Mouse (Mus musculus): Measurements from ENCODE around the gene Isl2. TPM values are rescaled to one million over a fixed set of nuclear protein-coding genes. Genes with fewer than 3 reads are reported as not detected.

The Isl2 gene
- total RNA-seq, 2 experiments from 2014 or later = not detected

DNA sequence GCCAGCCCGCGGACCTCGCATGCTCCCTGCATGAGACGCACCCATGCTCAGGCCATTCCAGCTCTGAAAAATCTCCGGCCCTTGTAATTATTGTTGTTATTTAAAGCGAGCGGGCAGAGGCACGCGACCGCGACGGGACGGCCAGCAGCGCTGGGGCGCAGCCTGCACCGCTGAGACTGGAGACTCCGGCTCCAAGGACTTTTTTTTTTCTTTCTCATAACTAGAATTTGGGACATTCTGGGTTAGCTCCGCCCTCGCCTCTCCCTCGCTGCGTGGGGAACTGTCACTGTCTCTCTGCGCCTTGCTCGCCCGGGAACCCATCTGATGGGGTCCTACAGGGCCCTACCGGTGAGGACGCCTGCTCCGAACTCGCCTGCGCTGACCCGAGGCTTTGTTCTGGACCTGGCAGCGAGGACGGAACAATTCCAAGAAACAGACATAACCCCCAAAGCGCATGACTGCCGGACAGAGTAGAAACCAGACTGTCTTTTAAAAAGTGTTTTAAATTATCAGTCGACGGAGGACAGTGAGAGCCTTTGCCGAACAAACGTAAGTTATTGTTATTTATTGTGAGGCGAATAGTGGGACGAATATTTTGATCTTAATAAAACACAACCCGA lies 7.2 kb downstream of the Isl2 start:
- DNase-seq (ENCODE audit: low spot score in 2 of 2) = peak in 1 of 2 experiments; percentile 8
- intact Hi-C loops (cut with DNase I) = no loop called here

GRCm38 (mm10) chr9:55546176-55547010 lies 7.9 kb downstream of the Isl2 start:
- no peak for DNase-seq (ENCODE audit: low spot score in 2 of 2)

DNA sequence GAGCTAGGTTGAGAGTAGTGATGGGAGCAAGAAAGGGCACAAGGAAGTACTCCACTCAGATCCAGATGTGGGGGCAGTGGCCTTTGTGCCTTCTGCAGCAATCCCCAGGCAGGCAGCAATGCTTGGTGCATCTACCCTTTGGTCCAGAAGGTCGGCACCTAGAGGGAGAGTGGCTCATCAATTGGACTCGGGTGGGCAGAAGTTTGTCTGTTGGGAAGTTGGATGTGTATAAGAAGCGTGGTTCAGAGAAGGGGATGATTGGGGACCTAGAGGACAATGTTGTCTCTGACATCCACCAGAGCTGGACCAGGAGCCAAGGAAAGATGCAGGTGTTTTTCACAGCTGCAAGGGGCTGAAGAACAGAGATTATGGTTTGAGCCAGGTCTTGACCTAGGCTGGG lies 10.4 kb downstream of the Isl2 start:
- no peak for DNase-seq (ENCODE audit: low spot score in 2 of 2)
- intact Hi-C loops (cut with DNase I) = no loop called here

More at GRCm38 (mm10) chr9:55546176-55547010, 7.9 kb downstream of the Isl2 start:
- intact Hi-C loops (cut with DNase I) = no loop called here

DNA sequence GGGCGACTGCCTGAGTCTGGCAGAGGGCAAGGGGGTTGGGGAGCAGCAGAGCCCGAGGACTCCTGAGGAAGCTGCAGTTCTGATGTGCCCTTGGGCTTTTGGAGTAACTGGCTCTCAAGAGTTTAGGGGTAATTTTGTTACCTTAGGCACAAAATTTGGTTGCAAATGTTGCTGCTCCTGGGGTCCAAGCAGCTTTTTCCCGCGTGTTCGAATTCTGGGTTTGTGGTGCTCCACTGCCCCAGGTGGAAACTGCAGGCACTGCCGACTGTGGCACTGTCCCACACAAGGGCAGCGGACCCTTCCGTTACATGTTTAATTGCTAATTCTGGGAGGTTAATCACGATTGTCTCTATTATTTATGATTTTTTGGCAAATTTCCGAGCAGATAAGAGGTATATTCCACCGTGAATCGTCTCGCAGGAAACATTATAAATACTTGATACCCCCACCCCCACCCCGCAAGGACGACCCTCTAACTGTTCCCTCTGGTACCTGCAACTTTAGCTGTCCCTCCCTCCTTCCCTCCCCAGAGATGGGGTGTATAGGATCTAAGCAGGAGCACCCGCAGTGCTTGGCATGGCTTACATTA lies 10.9 kb downstream of the Isl2 start:
- intact Hi-C loops (cut with DNase I) = no loop called here
- DNase-seq (ENCODE audit: low spot score in 2 of 2) = no peak

DNA sequence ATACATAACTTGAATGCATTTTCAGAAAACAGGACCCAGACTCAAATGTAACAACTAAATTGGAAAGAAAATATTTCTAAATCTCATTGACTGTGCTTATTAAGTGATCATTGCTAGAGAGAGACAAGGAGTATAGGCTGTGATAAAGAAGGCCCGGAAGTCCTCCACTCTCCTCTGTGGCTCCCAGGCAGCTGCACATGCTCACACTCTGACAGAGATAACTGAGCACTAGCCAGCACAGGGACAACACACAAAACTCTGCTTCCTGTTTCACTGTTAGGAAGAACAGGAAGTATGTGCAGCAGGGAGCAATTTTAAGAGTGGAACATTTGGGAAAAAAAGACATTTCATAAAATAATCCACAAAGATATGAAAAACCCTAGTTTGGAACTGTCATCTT lies 16.5 kb downstream of the Isl2 start:
- no peak for DNase-seq (ENCODE audit: low spot score in 2 of 2)
- intact Hi-C loops (cut with DNase I) = no loop called here

- no peak for DNase-seq (ENCODE audit: low spot score in 2 of 2)
- intact Hi-C loops (cut with DNase I) = no loop called here
Observed at GRCm38 (mm10) chr9:55560960-55561359, 22.5 kb downstream of the Isl2 start.

- intact Hi-C loops (cut with DNase I) = no loop called here
- no peak for DNase-seq (ENCODE audit: low spot score in 2 of 2)
Observed at GRCm38 (mm10) chr9:55568466-55569159, 30.1 kb downstream of the Isl2 start.

- no peak for DNase-seq (ENCODE audit: low spot score in 2 of 2)
- intact Hi-C loops (cut with DNase I) = no loop called here
Observed at GRCm38 (mm10) chr9:55571071-55571470, 32.6 kb downstream of the Isl2 start.

DNA sequence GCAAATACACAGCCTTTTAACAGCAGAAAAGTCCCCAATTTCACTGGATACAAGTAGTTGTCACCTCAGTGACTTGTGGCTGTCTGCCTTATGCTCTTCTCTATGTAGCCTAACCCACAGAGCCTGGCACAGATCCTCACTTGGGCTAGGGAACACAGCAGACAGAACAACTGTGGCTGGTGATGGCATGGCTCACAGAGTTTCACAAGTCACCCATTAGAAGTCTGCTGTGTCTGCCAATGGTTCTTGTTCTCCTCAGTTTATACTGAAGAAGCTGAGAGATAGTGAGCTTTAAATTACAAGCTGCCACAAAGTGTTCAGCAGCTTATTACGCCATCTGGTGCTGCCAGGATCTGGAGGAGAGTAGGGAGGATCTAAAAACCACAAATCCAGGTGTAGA lies 38.1 kb downstream of the Isl2 start:
- intact Hi-C loops (cut with DNase I) = no loop called here
- peak; percentile 10 to 19 for DNase-seq (ENCODE audit: low spot score in 2 of 2)

GRCm38 (mm10) chr9:55581414-55581813 lies 42.9 kb downstream of the Isl2 start:
- intact Hi-C loops (cut with DNase I) = no loop called here
- DNase-seq (ENCODE audit: low spot score in 2 of 2) = no peak

DNA sequence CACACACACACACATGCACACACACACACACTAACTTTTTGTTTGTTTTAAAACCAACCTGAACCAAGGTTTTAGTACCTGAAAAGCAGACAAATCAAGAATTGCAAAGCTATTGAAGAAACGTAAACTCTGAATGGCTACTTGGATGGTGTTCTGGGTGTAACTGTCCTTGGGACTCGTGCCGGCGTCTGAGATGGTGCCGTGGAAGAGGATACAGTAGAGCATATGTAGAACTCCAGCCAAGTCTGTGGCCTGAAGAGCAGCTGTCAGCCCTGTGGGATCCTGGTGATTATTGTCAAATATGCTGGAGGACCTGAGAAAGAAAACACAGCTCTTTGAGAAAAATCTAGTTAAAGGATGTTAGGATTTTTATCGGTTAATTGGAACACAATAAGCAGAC lies 47.7 kb downstream of the Isl2 start:
- no peak for DNase-seq (ENCODE audit: low spot score in 2 of 2)
- intact Hi-C loops (cut with DNase I) = no loop called here

Other genes with a start within 250 kb of the Isl2 start
- gene Nrg4, start 211.8 kb upstream of the Isl2 start, total RNA-seq (2021) = under 1 TPM; 0.37 to 0.46 TPM
- gene Tmem266, start 211.8 kb upstream of the Isl2 start, total RNA-seq (2021) = 10 to 100 TPM in 1 of 2 experiments, 1 to 10 TPM in 1; 8.4 to 10.4 TPM
- gene Etfa, start 26.4 kb upstream of the Isl2 start, total RNA-seq (2021) = 10 to 100 TPM; 42.6 to 45.8 TPM

All from left cerebral cortex, postnatal 25 days (tissue).